Mouse (Mus musculus) urinary bladder, postnatal 25 days (tissue): Measurements from ENCODE around the gene 9130230L23Rik.
"Not testable (repeated sequence)": the region's sequence is repeated elsewhere in the genome, so short reads cannot be mapped to it uniquely, and the experiment has no call there.

Experiments used
- DNase-seq: peaks from one replicate; pipeline ENCODE4 v3.0.0; 2022; ENCODE audit warnings: low spot score

The 9130230L23Rik gene

GRCm38 (mm10) chr5:66005041-66005678 is 1.1 kb upstream of the 9130230L23Rik start:
- no peak for DNase-seq

DNA sequence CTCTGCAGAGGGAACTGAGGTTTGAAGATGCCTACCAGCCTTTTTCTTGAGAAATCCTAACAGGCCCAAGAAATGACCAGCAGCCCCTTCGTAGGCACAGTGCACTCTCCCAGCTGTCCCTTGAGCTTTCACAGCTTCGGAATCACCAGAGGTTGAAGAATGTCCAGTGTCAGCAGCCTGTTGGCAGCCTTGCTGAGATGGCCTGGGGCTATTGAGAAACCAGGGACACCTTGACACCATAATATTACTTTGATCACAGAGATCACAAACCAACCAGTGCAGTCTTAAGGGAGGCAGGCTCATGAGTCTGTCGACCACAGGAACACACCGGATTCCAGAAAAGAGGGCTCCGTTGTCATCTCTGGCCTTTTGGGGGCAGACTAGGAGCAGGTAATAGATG is 2.9 kb downstream of the 9130230L23Rik start:
- no peak for DNase-seq

GRCm38 (mm10) chr5:66000567-66001125 is 3.4 kb downstream of the 9130230L23Rik start:
- no peak for DNase-seq

- no peak for DNase-seq
Observed at GRCm38 (mm10) chr5:66000074-66000473, 4.0 kb downstream of the 9130230L23Rik start.

DNA sequence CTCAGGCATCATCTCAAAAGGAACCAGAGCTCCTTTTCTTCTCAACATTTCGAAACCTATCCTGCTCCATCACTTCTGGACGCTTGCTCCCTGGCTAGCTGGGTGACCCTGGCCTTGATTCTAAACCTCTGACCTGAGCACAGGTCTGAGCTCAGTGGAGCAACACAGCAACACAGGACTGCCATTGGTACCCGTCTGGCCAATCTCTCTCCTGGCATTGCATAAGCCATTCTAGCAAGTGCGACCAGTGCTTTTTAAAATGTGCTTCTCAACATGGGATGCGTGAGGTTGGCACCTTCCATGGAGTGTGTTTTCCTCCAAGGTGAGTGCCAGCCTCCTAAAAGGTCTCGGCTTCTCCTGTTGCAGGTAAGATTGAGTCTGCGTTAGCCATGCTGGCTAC is 5.0 kb downstream of the 9130230L23Rik start:
- DNase-seq = no peak

GRCm38 (mm10) chr5:65997813-65998212 is 6.3 kb downstream of the 9130230L23Rik start:
- no peak for DNase-seq

- no peak for DNase-seq
Observed at GRCm38 (mm10) chr5:65994643-65995042, 9.4 kb downstream of the 9130230L23Rik start.

- DNase-seq = no peak
Observed at GRCm38 (mm10) chr5:65991191-65991590, 12.9 kb downstream of the 9130230L23Rik start.

DNA sequence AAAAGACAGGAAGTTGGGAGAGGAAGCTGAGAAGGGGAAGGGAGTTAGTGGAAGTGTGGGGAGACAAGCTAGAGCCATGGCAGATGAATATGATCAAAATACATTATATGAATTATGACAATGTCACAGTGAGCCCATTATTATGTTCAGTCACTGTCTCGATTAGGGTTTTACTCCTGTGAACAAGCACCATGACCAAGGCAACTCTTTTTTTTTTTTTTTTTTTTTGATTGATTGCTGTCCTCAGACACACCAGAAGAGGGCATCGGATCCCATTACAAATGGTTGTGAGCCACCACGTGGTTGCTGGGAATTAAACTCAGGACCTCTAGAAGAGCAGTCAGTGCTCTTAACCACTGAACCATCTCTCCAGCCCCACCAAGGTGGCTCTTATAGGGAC is 17.1 kb downstream of the 9130230L23Rik start:
- DNase-seq = not testable (repeated sequence)

GRCm38 (mm10) chr5:65986426-65986825 is 17.7 kb downstream of the 9130230L23Rik start:
- DNase-seq = no peak

- no peak for DNase-seq
Observed at GRCm38 (mm10) chr5:65975731-65976130, 28.4 kb downstream of the 9130230L23Rik start.

DNA sequence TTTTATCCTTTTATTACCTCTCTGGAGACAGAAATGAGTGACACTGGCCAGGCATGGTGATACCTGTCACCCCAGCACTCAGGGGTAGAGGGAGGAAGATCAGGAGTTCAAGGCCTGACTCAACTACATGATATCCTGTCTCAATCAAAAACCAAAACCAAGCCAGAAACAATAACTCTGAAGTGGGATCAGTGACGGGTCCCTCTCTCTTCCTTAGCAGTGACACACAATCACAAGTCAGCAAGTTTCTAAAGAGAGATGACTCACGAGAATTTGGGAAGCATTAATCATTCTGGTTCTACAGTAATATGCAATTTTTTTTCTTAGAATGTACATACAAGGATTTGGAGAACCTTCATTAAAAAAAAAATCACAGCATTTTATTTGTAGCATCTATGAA is 30.9 kb downstream of the 9130230L23Rik start:
- DNase-seq = no peak

DNA sequence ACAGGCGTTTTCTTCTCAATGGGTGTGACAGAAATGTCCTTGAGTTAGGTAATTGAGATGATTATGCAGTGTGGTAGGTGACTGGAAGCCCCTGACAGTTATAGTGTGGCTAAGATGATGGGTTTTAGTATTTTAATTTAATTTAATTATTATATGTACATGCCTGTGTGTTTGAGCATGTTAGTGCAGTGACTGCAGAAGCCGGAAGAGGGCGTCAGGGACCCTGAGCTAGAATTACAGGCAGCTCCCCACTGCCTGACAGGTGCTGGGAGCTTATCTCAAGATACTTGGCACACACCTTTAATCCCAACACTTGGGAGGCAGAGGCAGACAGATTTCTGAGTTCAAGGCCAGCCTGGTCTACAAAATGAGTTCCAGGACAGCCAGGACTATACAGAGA is 36.1 kb downstream of the 9130230L23Rik start:
- DNase-seq = no peak

GRCm38 (mm10) chr5:65967091-65967490 is 37.0 kb downstream of the 9130230L23Rik start:
- no peak for DNase-seq

DNA sequence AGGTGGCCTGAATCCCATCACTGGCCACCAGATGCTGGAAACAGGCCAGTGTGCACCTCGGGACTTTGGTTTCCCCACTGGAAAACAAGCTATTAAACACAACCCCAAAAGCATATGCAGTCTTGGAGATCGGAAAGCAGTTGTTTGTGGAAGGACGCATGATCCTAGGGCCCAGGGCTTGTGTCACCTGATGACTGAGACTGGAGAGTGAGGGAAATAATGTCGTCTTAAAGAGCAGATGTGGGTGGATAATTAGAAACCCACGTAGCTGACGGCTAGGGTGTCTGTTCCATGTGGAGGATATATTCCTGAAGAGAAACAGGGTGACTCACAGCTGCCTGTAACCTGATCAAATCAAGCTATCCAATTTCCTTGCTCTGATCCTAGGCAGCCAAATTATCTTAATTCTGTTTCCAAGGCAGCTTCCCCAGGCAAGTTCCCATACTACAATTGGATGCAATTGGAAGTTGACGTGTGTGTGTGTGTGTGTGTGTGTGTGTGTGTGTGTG is 38.3 kb downstream of the 9130230L23Rik start:
- DNase-seq = no peak

GRCm38 (mm10) chr5:65963291-65963690 is 40.8 kb downstream of the 9130230L23Rik start:
- DNase-seq = no peak

DNA sequence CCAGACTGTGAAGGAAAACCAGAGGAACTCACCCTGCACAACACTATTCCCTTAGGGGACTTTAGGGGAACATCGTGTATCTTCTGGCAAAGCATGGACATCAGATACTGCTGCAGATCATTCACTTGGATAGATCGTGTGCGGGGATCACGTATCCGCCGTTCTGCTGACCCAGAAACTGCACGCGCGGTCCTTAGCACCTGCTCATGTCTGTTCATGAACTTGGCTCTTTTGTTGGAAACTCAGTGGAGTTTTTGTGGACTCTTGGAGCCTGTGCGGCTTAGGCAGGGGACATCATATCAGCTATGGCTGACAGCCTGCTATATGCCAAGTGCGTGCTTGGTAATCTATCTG is 43.5 kb downstream of the 9130230L23Rik start:
- DNase-seq = no peak

- no peak for DNase-seq
Observed at GRCm38 (mm10) chr5:65959893-65960596, 44.0 kb downstream of the 9130230L23Rik start.

DNA sequence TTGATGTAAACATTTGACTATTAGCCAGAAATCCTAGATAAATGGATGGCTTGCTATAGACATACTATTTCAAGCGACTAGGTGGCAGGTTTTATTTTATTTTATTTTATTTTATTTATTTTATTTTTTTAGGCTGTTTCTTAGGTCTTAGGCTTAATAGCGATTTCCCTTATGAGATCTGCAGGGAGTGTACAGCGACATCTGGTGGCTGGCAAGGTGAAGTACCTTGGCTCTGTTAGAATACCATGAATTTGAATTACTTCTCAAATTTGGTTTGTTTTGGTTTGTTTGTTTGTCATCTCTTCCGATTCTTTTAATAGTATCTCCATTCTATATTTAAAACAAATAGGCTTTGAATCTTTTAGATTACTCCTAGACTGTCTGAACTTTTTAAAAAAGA is 45.5 kb downstream of the 9130230L23Rik start:
- peak; percentile 45 for DNase-seq

- no peak for DNase-seq
Observed at GRCm38 (mm10) chr5:65956144-65957008, 47.7 kb downstream of the 9130230L23Rik start.

GRCm38 (mm10) chr5:65955343-65956143 is 48.5 kb downstream of the 9130230L23Rik start:
- peak; percentile 80 for DNase-seq
